Mouse (Mus musculus): ENCODE measurements around the gene Ubxn6.
"Not testable (repeated sequence)": the region's sequence is repeated elsewhere in the genome, so short reads cannot be mapped to it uniquely, and the experiment has no call there.

Ubxn6 gene

GRCm38 (mm10) chr17:56102158-56102557 is 27.3 kb upstream of the Ubxn6 start:
- no peak for DNase-seq (ENCODE audit: low spot score)

GRCm38 (mm10) chr17:56100811-56101210 is 26.0 kb upstream of the Ubxn6 start:
- DNase-seq (ENCODE audit: low spot score): no peak

- DNase-seq (ENCODE audit: low spot score): no peak
These were observed 24.1 kb upstream of the Ubxn6 start for GRCm38 (mm10) chr17:56098711-56099572.

- DNase-seq (ENCODE audit: low spot score): no peak
These were observed 23.4 kb upstream of the Ubxn6 start for GRCm38 (mm10) chr17:56098180-56098579.

GRCm38 (mm10) chr17:56096883-56097282 is 22.1 kb upstream of the Ubxn6 start:
- DNase-seq (ENCODE audit: low spot score): no peak

- DNase-seq (ENCODE audit: low spot score): no peak
These were observed 18.0 kb upstream of the Ubxn6 start for GRCm38 (mm10) chr17:56092794-56093193.

- no peak for DNase-seq (ENCODE audit: low spot score)
These were observed 17.5 kb upstream of the Ubxn6 start for GRCm38 (mm10) chr17:56092312-56092711.

- DNase-seq (ENCODE audit: low spot score): no peak
These were observed 6.2 kb upstream of the Ubxn6 start for GRCm38 (mm10) chr17:56080781-56081585.

GRCm38 (mm10) chr17:56079921-56080320 is 5.1 kb upstream of the Ubxn6 start:
- no peak for DNase-seq (ENCODE audit: low spot score)

- DNase-seq (ENCODE audit: low spot score): peak; percentile 99
These were observed 4.3 kb upstream of the Ubxn6 start, which contains the start of gene Hdgfl2 for GRCm38 (mm10) chr17:56078880-56079795. Gene Hdgfl2, plus strand, starts transcription at chr17:56079634.

- not testable (repeated sequence) for DNase-seq (ENCODE audit: low spot score)
These were observed 3.5 kb upstream of the Ubxn6 start for GRCm38 (mm10) chr17:56078361-56078760.

- no peak for DNase-seq (ENCODE audit: low spot score)
These were observed 2.7 kb upstream of the Ubxn6 start for GRCm38 (mm10) chr17:56077523-56077922.

GRCm38 (mm10) chr17:56074097-56074826 is 566 bp downstream of the Ubxn6 start:
- peak; percentile 87 for DNase-seq (ENCODE audit: low spot score)

- no peak for DNase-seq (ENCODE audit: low spot score)
These were observed 2.6 kb downstream of the Ubxn6 start for GRCm38 (mm10) chr17:56072243-56072642.

GRCm38 (mm10) chr17:56071126-56071525 is 3.7 kb downstream of the Ubxn6 start:
- DNase-seq (ENCODE audit: low spot score): no peak

- no peak for DNase-seq (ENCODE audit: low spot score)
These were observed 5.8 kb downstream of the Ubxn6 start for GRCm38 (mm10) chr17:56069066-56069465.

- no peak for DNase-seq (ENCODE audit: low spot score)
These were observed 8.4 kb downstream of the Ubxn6 start for GRCm38 (mm10) chr17:56066451-56066850.

GRCm38 (mm10) chr17:56065715-56066114 is 9.1 kb downstream of the Ubxn6 start:
- DNase-seq (ENCODE audit: low spot score): not testable (repeated sequence)

GRCm38 (mm10) chr17:56062081-56062480 is 12.7 kb downstream of the Ubxn6 start:
- no peak for DNase-seq (ENCODE audit: low spot score)

- no peak for DNase-seq (ENCODE audit: low spot score)
These were observed 17.3 kb downstream of the Ubxn6 start for GRCm38 (mm10) chr17:56057381-56058120.
